In genomic region chr16:95487606-95488351, GRCm38 (mm10) we compare ENCODE assay signal across 19 mouse cellular contexts.
DNase-seq lines count a peak whose midpoint lies in the region; ATAC-seq and TF ChIP-seq lines count a peak whose summit lies in the region.
"Had no signal": no experiment of that assay in that cellular context is flagged by ENCODE, and none has a peak within 500 bp of the region (broad histone marks: within the 10 kb centered on the region; RNA-seq: fewer than 3 reads in every experiment).

No protein-coding gene starts in this region.

- WGBS in liver, postnatal 0 days (ENCODE audit: insufficient replicate concordance), result 55% methylated on average over 9 of the region's 9 CpGs
- WGBS in liver, embryonic 12.5 days (ENCODE audit: insufficient replicate concordance), result 54% methylated on average over 9 of the region's 9 CpGs
- WGBS in midbrain, embryonic 11.5 days, result 80% methylated on average over 9 of the region's 9 CpGs
- WGBS in midbrain, embryonic 10.5 days, result 82% methylated on average over 9 of the region's 9 CpGs

- DNase-seq in liver, postnatal 0 days, result no peak
- DNase-seq in midbrain, embryonic 11.5 days (ENCODE audit: low spot score, missing footprints), result peak; percentile 64
- no peak for DNase-seq in midbrain, embryonic 10.5 days (ENCODE audit: low spot score)
- DNase-seq in cerebellum, postnatal 25 days, result no peak
- DNase-seq in retina, postnatal 1 day, result no peak
- DNase-seq: adrenal gland, postnatal 10 days; cerebellum, adult 11 months; cerebellum, adult 9-10 months; cerebellum, postnatal 36 days; gastrocnemius, postnatal 36 days; heart, adult 18-20 months; heart, postnatal 10 days had no signal

- H3K36me3 ChIP-seq in liver, postnatal 0 days (replicated peaks; ENCODE audit: insufficient read depth, low read length), result no peaks in the 10 kb centered on the region
- H3K36me3 ChIP-seq in liver, embryonic 12.5 days, result no peaks in the 10 kb centered on the region
- no peaks in the 10 kb centered on the region for H3K36me3 ChIP-seq in midbrain, embryonic 11.5 days (ENCODE audit: control insufficient read depth, insufficient read depth, low read length)
- H3K36me3 ChIP-seq in midbrain, embryonic 10.5 days, result no peaks in the 10 kb centered on the region
- H3K36me3 ChIP-seq: embryonic facial prominence, embryonic 12.5 days; forebrain, embryonic 15.5 days; heart, embryonic 10.5 days; hindbrain, embryonic 13.5 days had no signal

- no peaks in the 10 kb centered on the region for H3K4me1 ChIP-seq in liver, postnatal 0 days (ENCODE audit: insufficient read depth)
- no peaks in the 10 kb centered on the region for H3K4me1 ChIP-seq in liver, embryonic 12.5 days
- 0 out of 2 replicates have a peak, but pooled peaks cover 2% of the 10 kb centered on the region for H3K4me1 ChIP-seq in midbrain, embryonic 11.5 days (ENCODE audit: control insufficient read depth, insufficient read depth, low read length)
- H3K4me1 ChIP-seq in midbrain, embryonic 10.5 days, result no peaks in the 10 kb centered on the region
- H3K4me1 ChIP-seq: forebrain, embryonic 15.5 days; heart, embryonic 10.5 days; hindbrain, embryonic 13.5 days had no signal

- TF ChIP-seq EP300 in liver, postnatal 0 days (IDR thresholded peaks at IDR 0.05; ENCODE audit: low read depth), result peak; percentile 19; the same call in 1 of the 2 replicates

- H3K9ac ChIP-seq in liver, postnatal 0 days (replicated peaks), result no peak overlapping the region
- H3K9ac ChIP-seq in liver, embryonic 12.5 days, result no peak overlapping the region
- no peak overlapping the region for H3K9ac ChIP-seq in midbrain, embryonic 11.5 days (ENCODE audit: low read length)
- H3K9ac ChIP-seq: embryonic facial prominence, embryonic 12.5 days; forebrain, embryonic 15.5 days; hindbrain, embryonic 13.5 days had no signal

- no peak overlapping the region for H3K27ac ChIP-seq in liver, postnatal 0 days (ENCODE audit: low read depth)
- no peak overlapping the region for H3K27ac ChIP-seq in liver, embryonic 12.5 days
- H3K27ac ChIP-seq in midbrain, embryonic 11.5 days (ENCODE audit: low read depth, low read length), result no peak overlapping the region
- H3K27ac ChIP-seq in midbrain, embryonic 10.5 days (replicated peaks), result no peak overlapping the region
- H3K27ac ChIP-seq: embryonic facial prominence, embryonic 12.5 days; forebrain, embryonic 15.5 days; heart, embryonic 10.5 days; hindbrain, embryonic 13.5 days; hindbrain, postnatal 0 days had no signal

- no peaks in the 10 kb centered on the region for H3K27me3 ChIP-seq in liver, postnatal 0 days (ENCODE audit: insufficient read depth, low read length)
- H3K27me3 ChIP-seq in liver, embryonic 12.5 days (replicated peaks), result no peaks in the 10 kb centered on the region
- no peaks in the 10 kb centered on the region for H3K27me3 ChIP-seq in midbrain, embryonic 11.5 days (ENCODE audit: control insufficient read depth, insufficient read depth, low read length)
- no peaks in the 10 kb centered on the region for H3K27me3 ChIP-seq in midbrain, embryonic 10.5 days (ENCODE audit: low read depth, poor library complexity, severe bottlenecking)
- H3K27me3 ChIP-seq: embryonic facial prominence, embryonic 12.5 days; forebrain, embryonic 15.5 days; hindbrain, embryonic 13.5 days had no signal

- no peaks in the 10 kb centered on the region for H3K9me3 ChIP-seq in liver, postnatal 0 days (ENCODE audit: low read length)
- no peaks in the 10 kb centered on the region for H3K9me3 ChIP-seq in liver, embryonic 12.5 days (replicated peaks)
- H3K9me3 ChIP-seq in midbrain, embryonic 11.5 days (ENCODE audit: control insufficient read depth, low read length), result no peaks in the 10 kb centered on the region
- H3K9me3 ChIP-seq in midbrain, embryonic 10.5 days (replicated peaks), result no peaks in the 10 kb centered on the region
- H3K9me3 ChIP-seq: embryonic facial prominence, embryonic 12.5 days; forebrain, embryonic 15.5 days; heart, embryonic 10.5 days; hindbrain, embryonic 13.5 days had no signal

- no peak overlapping the region for H3K4me3 ChIP-seq in liver, postnatal 0 days (ENCODE audit: low read depth, low read length)
- no peak overlapping the region for H3K4me3 ChIP-seq in liver, embryonic 12.5 days
- H3K4me3 ChIP-seq in midbrain, embryonic 11.5 days (ENCODE audit: low read depth, low read length), result no peak overlapping the region
- H3K4me3 ChIP-seq in midbrain, embryonic 10.5 days, result no peak overlapping the region
- H3K4me3 ChIP-seq: embryonic facial prominence, embryonic 12.5 days; forebrain, embryonic 15.5 days; heart, embryonic 10.5 days; hindbrain, embryonic 13.5 days had no signal

- no peak for ATAC-seq in liver, postnatal 0 days
- ATAC-seq in liver, embryonic 12.5 days, result no peak
- no peak for ATAC-seq in midbrain, embryonic 11.5 days (ENCODE audit: low FRiP score)
- ATAC-seq in common myeloid progenitor, adult 5-6 weeks (replicated peaks; ENCODE audit: low read depth, poor library complexity, severe bottlenecking), result 0 out of 2 replicates have a peak, but pooled peaks have one; percentile 25
- ATAC-seq: forebrain, embryonic 15.5 days; hindbrain, postnatal 0 days had no signal

- no peak for TF ChIP-seq CTCF in liver, postnatal 0 days (IDR thresholded peaks at IDR 0.05; ENCODE audit: low read depth)

- no peak overlapping the region for H3K4me2 ChIP-seq in liver, postnatal 0 days (ENCODE audit: low read depth, low read length)
- no peak overlapping the region for H3K4me2 ChIP-seq in liver, embryonic 12.5 days
- no peak overlapping the region for H3K4me2 ChIP-seq in midbrain, embryonic 11.5 days
- H3K4me2 ChIP-seq: embryonic facial prominence, embryonic 12.5 days; forebrain, embryonic 15.5 days; hindbrain, embryonic 13.5 days had no signal
